Mouse (Mus musculus) neural tube, embryonic 12.5 days (tissue): ENCODE results near the gene Cops4. TPM values are rescaled to one million over a fixed set of nuclear protein-coding genes. Genes with fewer than 3 reads are reported as not detected.

Experiments
- ATAC-seq: fragments of 200-750 bp; cut with Nextera tagmentation; 2 replicates; pipeline ENCODE4 v1.8.0; 2017; ENCODE audit warnings: low read depth, mild to moderate bottlenecking, moderate TSS enrichment, moderate library complexity; ENCODE audit not compliant: low FRiP score
- H3K27ac ChIP-seq: fragments of 300-500 bp; sonication (generic); 2 replicates; pipeline ENCODE4 v1.5.1; 2016
- H3K27me3 ChIP-seq: fragments of 300-500 bp; sonication (generic); replicated peaks from 2 replicates; pipeline ENCODE4 v1.6.1; 2016; ENCODE audit warnings: mild to moderate bottlenecking
- H3K36me3 ChIP-seq: fragments of 300-500 bp; sonication (generic); 2 replicates; pipeline ENCODE4 v1.6.1; 2016; ENCODE audit warnings: mild to moderate bottlenecking
- H3K4me1 ChIP-seq: fragments of 300-500 bp; sonication (generic); 2 replicates; pipeline ENCODE4 v1.6.1; 2016
- H3K4me2 ChIP-seq: fragments of 300-500 bp; sonication (generic); replicated peaks from 2 replicates; pipeline ENCODE4 v1.6.1; 2016; ENCODE audit warnings: mild to moderate bottlenecking
- H3K4me3 ChIP-seq: fragments of 300-500 bp; sonication (generic); 2 replicates; pipeline ENCODE4 v1.5.1; 2016
- H3K9ac ChIP-seq: fragments of 300-500 bp; sonication (generic); 2 replicates; pipeline ENCODE4 v1.6.1; 2016; ENCODE audit warnings: mild to moderate bottlenecking
- H3K9me3 ChIP-seq: fragments of 300-500 bp; sonication (generic); 2 replicates; pipeline ENCODE4 v1.6.1; 2016; ENCODE audit warnings: mild to moderate bottlenecking
- WGBS: fragments of 180-500 bp; shearing (Covaris S2); methylation state at CpG from one replicate; pipeline ENCODE4 v1.1.7; 2016; 5-methylcytosine and 5-hydroxymethylcytosine counted together
- polyA plus RNA-seq: library from polyadenylated mRNA; unstranded; fragments of >200 nt; fragmentation: Nextera tagmentation; extraction: Ambion mirVana; gene quantifications from 2 replicates; pipeline ENCODE4 v1.2.1, GENCODE M21; 2016

Gene Cops4
- polyA plus RNA-seq: 184 and 197 TPM in 2 replicates

- peak within 1 kb of the TSS; percentile 82 for H3K4me3 ChIP-seq
- H3K9ac ChIP-seq: peak within 1 kb of the TSS; percentile 82
- under 1% methylated on average over 64 of the region's 64 CpGs for WGBS
- H3K4me1 ChIP-seq: peaks cover 15% of the 10 kb centered on the region
- H3K4me2 ChIP-seq: peak within 1 kb of the TSS; percentile 80
- H3K36me3 ChIP-seq: no peaks in the 10 kb centered on the region
- H3K27ac ChIP-seq: peak within 1 kb of the TSS; percentile 47; the same call in 1 of the 2 replicates
- peak; percentile 100 for ATAC-seq
- H3K27me3 ChIP-seq: no peaks in the 10 kb centered on the region; the same call in 1 of the 2 replicates
- H3K9me3 ChIP-seq: no peaks in the 10 kb centered on the region
Measured at GRCm38 (mm10) chr5:100518049-100519026, at the start of gene Cops4. Gene Cops4 (plus strand): TSS chr5:100518309.

GRCm38 (mm10) chr5:100476328-100476727, 41.8 kb upstream of the Cops4 start:
- no peak overlapping the region for H3K4me2 ChIP-seq
- no peak overlapping the region for H3K9ac ChIP-seq
- 80% methylated on average over 3 of the region's 3 CpGs for whole genome bisulfite sequencing
- H3K9me3 ChIP-seq: no peaks in the 10 kb centered on the region
- no peaks in the 10 kb centered on the region for H3K4me1 ChIP-seq
- peaks cover 11% of the 10 kb centered on the region for H3K36me3 ChIP-seq
- ATAC-seq: no peak
- no peak overlapping the region for H3K4me3 ChIP-seq
- no peaks in the 10 kb centered on the region for H3K27me3 ChIP-seq
- H3K27ac ChIP-seq: no peak overlapping the region

GRCm38 (mm10) chr5:100477604-100478003, 40.5 kb upstream of the Cops4 start:
- no peaks in the 10 kb centered on the region for H3K27me3 ChIP-seq
- 91% methylated on average over 9 of the region's 9 CpGs for WGBS
- H3K27ac ChIP-seq: no peak overlapping the region
- no peaks in the 10 kb centered on the region for H3K9me3 ChIP-seq
- no peaks in the 10 kb centered on the region for H3K4me1 ChIP-seq
- ATAC-seq: no peak
- H3K9ac ChIP-seq: no peak overlapping the region
- no peak overlapping the region for H3K4me3 ChIP-seq
- H3K36me3 ChIP-seq: peaks cover 11% of the 10 kb centered on the region
- no peak overlapping the region for H3K4me2 ChIP-seq

- Histone ChIP-seq H3K9ac (no peak overlapping the region), H3K4me1 (no peaks in the 10 kb centered on the region), H3K4me3 (no peak overlapping the region), H3K9me3 (no peaks in the 10 kb centered on the region), H3K36me3 (peaks cover 9% of the 10 kb centered on the region; the same call in 1 of the 2 replicates), H3K27me3 (no peaks in the 10 kb centered on the region), H3K27ac (no peak overlapping the region), H3K4me2 (no peak overlapping the region)
- ATAC-seq: no peak
Measured at GRCm38 (mm10) chr5:100483569-100483968, 34.5 kb upstream of the Cops4 start.

GRCm38 (mm10) chr5:100487120-100487519, 31.0 kb upstream of the Cops4 start:
- Histone ChIP-seq H3K27me3 (no peaks in the 10 kb centered on the region), H3K4me1 (no peaks in the 10 kb centered on the region), H3K4me3 (no peak overlapping the region), H3K4me2 (no peak overlapping the region), H3K9ac (no peak overlapping the region), H3K27ac (no peak overlapping the region), H3K36me3 (peaks cover 6% of the 10 kb centered on the region; the same call in 1 of the 2 replicates), H3K9me3 (no peaks in the 10 kb centered on the region)
- 87% methylated on average over 2 of the region's 2 CpGs for WGBS
- ATAC-seq: no peak

GRCm38 (mm10) chr5:100488231-100488630, 29.9 kb upstream of the Cops4 start:
- H3K9ac ChIP-seq: no peak overlapping the region
- 97% methylated on average over 3 of the region's 3 CpGs for WGBS
- no peaks in the 10 kb centered on the region for H3K27me3 ChIP-seq
- H3K27ac ChIP-seq: no peak overlapping the region
- H3K4me2 ChIP-seq: no peak overlapping the region
- H3K4me1 ChIP-seq: no peaks in the 10 kb centered on the region
- no peak for ATAC-seq
- no peaks in the 10 kb centered on the region for H3K9me3 ChIP-seq
- H3K36me3 ChIP-seq: peaks cover 6% of the 10 kb centered on the region; the same call in 1 of the 2 replicates
- H3K4me3 ChIP-seq: no peak overlapping the region

GRCm38 (mm10) chr5:100489340-100489739, 28.8 kb upstream of the Cops4 start:
- no peaks in the 10 kb centered on the region for H3K27me3 ChIP-seq
- no peak overlapping the region for H3K9ac ChIP-seq
- no peaks in the 10 kb centered on the region for H3K9me3 ChIP-seq
- no peaks in the 10 kb centered on the region for H3K4me1 ChIP-seq
- H3K36me3 ChIP-seq: no peaks in the 10 kb centered on the region
- ATAC-seq: no peak
- H3K4me3 ChIP-seq: no peak overlapping the region
- 93% methylated on average over 2 of the region's 2 CpGs for WGBS
- H3K27ac ChIP-seq: no peak overlapping the region
- no peak overlapping the region for H3K4me2 ChIP-seq

- no peaks in the 10 kb centered on the region for H3K9me3 ChIP-seq
- H3K36me3 ChIP-seq: no peaks in the 10 kb centered on the region
- ATAC-seq: no peak
- 63% methylated on average over 4 of the region's 4 CpGs for WGBS
- no peak overlapping the region for H3K4me3 ChIP-seq
- no peak overlapping the region for H3K9ac ChIP-seq
- no peak overlapping the region for H3K27ac ChIP-seq
- H3K4me1 ChIP-seq: no peaks in the 10 kb centered on the region
- H3K27me3 ChIP-seq: no peaks in the 10 kb centered on the region
- no peak overlapping the region for H3K4me2 ChIP-seq
Measured at GRCm38 (mm10) chr5:100491704-100492103, 26.4 kb upstream of the Cops4 start.

GRCm38 (mm10) chr5:100498436-100499180, 19.5 kb upstream of the Cops4 start:
- WGBS: under 1% methylated on average over 40 of the region's 46 CpGs
- H3K9ac ChIP-seq: peak overlapping the region; percentile 73
- H3K27ac ChIP-seq: peak overlapping the region; percentile 54; the same call in 1 of the 2 replicates
- H3K36me3 ChIP-seq: no peaks in the 10 kb centered on the region
- peak; percentile 49 for ATAC-seq
- peak overlapping the region; percentile 83 for H3K4me2 ChIP-seq
- no peaks in the 10 kb centered on the region for H3K9me3 ChIP-seq
- peak overlapping the region; percentile 77 for H3K4me3 ChIP-seq
- H3K27me3 ChIP-seq: no peaks in the 10 kb centered on the region
- peaks cover 18% of the 10 kb centered on the region for H3K4me1 ChIP-seq

- Histone ChIP-seq H3K4me1 (peaks cover 18% of the 10 kb centered on the region), H3K9ac (peak overlapping the region; percentile 56), H3K4me2 (peak overlapping the region; percentile 83), H3K4me3 (peak overlapping the region; percentile 68), H3K36me3 (no peaks in the 10 kb centered on the region), H3K27ac (no peak overlapping the region), H3K27me3 (no peaks in the 10 kb centered on the region), H3K9me3 (no peaks in the 10 kb centered on the region)
- ATAC-seq: no peak
- WGBS: 36% methylated on average over 2 of the region's 2 CpGs
Measured at GRCm38 (mm10) chr5:100499243-100499642, 18.9 kb upstream of the Cops4 start.

GRCm38 (mm10) chr5:100499831-100500304, 18.2 kb upstream of the Cops4 start:
- H3K27me3 ChIP-seq: no peaks in the 10 kb centered on the region
- 0 out of 2 replicates have a peak overlapping the region, but pooled peaks have one; percentile 27 for H3K27ac ChIP-seq
- H3K36me3 ChIP-seq: no peaks in the 10 kb centered on the region
- peak overlapping the region; percentile 68 for H3K4me3 ChIP-seq
- under 1% methylated on average over 41 of the region's 41 CpGs for WGBS
- H3K9ac ChIP-seq: peak overlapping the region; percentile 56
- ATAC-seq: peak; percentile 14; the same call in 1 of the 2 replicates
- H3K4me1 ChIP-seq: peaks cover 18% of the 10 kb centered on the region
- H3K9me3 ChIP-seq: no peaks in the 10 kb centered on the region
- H3K4me2 ChIP-seq: peak overlapping the region; percentile 83
